Mouse (Mus musculus) CD4-positive, CD25-positive, alpha-beta regulatory T cell, adult 4 months (primary cell): ENCODE results near the gene Matn3. TPM values are rescaled to one million over a fixed set of nuclear protein-coding genes. Genes with fewer than 3 reads are reported as not detected.

Experiments
- ATAC-seq: one replicate; pipeline ENCODE4 v1.8.0; 2017
- polyA plus RNA-seq, 2 experiments: library from polyadenylated mRNA; unstranded; fragments of 100-300 nt; shearing (Covaris generic); gene quantifications; one replicate each; pipeline ENCODE4 v1.2.1; 2017

The Matn3 gene
- polyA plus RNA-seq, result not detected

DNA sequence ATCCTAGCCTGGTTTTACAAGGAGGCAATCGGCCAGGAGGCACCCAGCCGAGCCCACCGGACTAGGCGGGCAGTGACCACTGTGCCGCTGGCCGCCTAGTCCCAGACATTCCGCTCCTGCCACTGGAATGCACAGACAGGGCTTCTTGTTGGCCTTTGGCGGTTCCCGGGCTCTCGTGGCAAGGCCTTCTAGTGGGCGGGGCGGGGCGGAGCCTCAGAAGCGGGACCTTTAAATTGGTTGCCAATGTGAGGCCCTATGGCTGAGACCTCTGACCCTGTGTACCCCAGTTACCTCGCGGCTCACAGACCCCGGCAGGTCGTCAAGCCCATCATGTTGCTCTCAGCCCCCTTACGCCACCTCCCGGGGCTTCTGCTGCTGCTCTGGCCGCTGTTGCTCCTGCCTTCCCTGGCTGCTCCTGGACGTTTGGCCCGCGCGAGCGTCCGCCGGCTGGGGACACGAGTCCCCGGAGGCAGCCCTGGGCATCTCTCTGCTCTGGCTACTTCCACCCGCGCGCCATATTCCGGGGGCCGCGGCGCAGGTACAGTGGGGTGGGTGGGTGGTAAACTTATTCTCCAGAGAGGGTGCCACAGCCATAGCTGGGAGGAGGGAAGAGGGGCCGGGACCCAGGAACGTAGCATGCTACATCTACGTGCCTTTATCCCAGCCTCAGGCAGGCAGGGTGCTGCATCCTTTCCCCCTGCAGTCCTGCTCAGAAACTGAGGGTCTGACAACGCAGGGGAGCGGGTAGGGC lies at the start of gene Matn3:
Gene Matn3, plus strand, starts transcription at position 216 of the 751 bp plus-strand sequence.
- peak; percentile 78 for ATAC-seq

DNA sequence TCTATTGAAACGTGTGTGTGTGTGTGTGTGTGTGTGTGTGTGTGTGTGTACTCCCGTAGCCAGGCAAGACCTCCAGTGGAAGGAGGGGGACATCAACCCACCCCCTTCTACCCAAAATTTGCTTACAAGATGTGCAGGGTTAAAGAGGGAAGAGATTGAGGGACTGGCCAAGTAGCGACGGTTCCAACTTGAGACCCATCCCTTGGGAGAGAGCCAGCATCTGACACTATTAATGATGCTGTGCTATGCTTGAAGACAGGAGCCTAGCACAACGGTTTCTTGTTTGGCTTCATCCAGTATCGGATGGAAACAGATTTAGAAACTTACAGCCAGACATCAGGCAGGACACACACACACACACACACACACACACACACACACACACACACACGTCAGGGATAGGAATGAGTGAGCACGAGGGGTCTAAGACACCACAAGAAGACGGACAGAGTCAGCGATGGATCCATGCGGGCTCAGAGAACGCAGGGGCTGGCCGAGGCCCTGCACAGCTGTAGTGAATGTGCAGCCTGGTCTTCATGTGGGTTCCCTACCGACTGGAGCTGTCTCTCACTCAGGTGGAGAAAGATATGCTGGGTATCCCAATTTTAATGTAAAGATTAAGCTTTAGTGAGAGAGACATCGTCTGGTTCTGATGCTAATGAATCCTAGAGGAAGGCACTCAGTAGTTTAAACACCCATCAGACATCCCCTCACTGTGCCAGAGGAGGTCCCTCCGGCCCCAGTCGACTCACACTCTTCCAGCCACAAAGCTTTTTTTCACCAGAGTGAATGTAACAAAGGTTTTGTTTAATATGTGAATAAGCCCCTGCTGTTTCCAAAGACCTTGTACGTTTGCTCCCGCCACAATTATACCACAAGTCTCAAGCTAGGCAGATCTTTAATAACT lies 48.6 kb upstream of the Matn3 start:
- no peak for ATAC-seq

GRCm38 (mm10) chr12:8900107-8900698 lies 47.5 kb upstream of the Matn3 start:
- ATAC-seq, result no peak

- no peak for ATAC-seq
These were observed 46.6 kb upstream of the Matn3 start for GRCm38 (mm10) chr12:8900919-8901663.

GRCm38 (mm10) chr12:8901934-8902333 lies 45.8 kb upstream of the Matn3 start:
- ATAC-seq, result no peak

DNA sequence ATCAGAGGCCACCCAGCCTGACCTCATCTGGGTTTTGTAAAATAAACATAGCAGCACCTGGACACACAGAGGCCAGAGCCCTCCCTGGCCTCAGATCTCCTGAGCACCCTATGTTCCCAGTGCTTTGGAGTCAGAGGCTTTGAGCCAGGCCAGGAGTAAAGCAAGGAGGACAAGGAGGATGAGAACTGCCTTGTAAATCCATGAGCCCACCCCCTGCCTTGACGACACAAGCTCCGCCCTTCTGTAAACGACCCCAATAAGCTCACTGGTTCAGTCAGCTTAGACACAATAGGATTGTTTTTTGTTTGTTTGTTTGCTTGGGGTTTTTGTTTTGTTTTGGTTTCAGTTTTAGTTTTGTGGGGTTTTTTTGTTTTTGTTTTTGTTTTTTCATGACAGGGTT lies 45.2 kb upstream of the Matn3 start:
- ATAC-seq, result no peak

DNA sequence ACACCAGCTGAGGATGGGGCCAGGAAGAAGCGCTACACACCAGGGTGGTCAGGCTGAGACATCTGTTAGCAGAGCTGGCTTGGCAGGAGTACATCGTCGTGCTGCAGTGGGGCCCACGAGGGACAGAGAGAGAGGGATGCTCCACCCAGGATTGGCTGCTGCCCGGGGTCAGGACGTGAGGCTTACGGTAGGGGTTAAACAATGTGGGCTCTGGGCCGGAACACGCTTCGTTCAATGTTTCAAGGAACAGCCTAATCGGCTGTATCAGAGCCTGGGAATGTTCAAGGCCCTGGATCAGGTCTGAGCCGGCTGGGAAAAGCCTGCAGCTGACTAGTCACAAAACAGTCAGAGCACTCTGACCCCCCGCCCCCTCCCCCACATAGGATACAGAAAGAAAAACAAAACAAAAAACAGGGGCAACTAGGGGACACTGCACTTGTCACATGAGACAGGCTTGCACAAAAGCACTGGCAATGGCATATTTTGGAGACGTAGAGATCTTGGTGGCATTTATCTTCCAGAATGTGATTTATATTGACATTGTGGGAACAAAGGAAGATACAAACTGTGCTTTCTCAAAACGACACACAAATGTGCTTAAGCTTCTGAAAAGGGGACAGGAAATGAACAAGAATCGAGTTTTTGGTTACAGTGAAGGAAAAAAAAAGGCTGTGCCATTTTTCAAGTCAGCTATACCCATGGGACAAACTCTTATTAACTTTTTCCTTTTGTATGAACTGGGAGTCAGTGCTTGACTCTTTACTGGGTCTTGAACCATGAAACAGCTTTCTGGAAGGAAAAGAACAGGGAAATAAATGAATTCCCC lies 34.7 kb upstream of the Matn3 start:
- no peak for ATAC-seq

GRCm38 (mm10) chr12:8913701-8914340 lies 33.9 kb upstream of the Matn3 start:
- no peak for ATAC-seq

- no peak for ATAC-seq
These were observed 31.4 kb upstream of the Matn3 start for GRCm38 (mm10) chr12:8916378-8916777.

DNA sequence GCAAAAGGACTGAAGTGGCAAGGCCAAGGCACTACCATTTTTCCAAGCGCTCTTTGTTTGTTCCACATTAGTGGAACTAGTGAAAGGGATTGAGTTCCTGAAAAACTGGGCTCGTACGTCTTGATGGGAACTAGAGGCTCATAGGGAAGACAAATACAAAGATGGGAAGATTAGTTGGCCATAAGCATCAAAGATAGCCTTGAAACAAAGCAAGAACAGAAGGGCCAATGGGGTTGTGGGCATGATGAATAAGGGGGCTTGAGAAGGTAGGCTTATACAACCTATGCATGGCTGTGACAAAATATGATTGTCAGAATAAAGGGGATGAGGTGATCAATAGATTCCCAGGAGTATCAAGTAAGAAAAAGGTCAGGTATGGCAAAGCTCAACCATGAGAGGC lies 28.5 kb upstream of the Matn3 start:
- ATAC-seq, result no peak

- ATAC-seq, result no peak
These were observed 26.7 kb upstream of the Matn3 start for GRCm38 (mm10) chr12:8920996-8921393.

GRCm38 (mm10) chr12:8921394-8922368 lies 26.0 kb upstream of the Matn3 start, which contains the start of gene Laptm4a:
Gene Laptm4a, plus strand, starts transcription at chr12:8921664.
- ATAC-seq, result peak; percentile 94

DNA sequence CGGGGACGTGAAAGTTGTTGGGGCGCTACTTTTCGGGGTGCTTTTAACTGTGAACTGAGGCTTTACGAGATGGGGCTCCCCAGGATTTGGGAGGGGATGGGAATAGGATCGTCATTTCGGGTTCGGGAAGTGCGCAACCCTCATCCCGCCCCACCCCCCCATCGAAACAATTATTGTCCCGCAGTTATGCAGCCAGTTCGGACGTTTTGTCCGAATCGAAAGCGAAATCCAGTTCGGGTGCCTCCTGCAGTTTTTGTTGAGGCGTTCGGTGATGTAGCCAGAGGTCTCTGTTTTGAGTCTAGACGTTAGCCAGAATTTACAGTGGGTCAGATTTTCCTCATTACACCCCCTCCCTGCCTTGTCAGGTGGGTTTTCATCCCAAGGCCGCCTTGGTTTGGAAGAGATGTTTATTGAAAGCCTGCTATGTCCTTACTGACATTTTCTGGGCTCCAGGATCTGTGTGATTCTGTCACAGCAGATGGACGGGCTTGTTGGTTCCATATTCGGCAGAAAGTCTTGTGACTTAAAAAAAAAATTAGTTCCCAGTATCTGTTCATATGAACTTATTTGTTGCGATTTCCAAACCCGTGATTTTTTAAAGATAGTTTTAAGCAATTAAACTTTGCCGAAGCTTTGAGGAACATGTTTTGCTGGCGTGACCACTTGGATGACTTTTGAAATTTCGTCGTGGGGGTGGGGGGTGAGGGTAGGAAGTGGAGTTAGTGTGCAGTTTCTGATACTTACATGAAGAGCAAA lies 25.2 kb upstream of the Matn3 start:
- ATAC-seq, result no peak

DNA sequence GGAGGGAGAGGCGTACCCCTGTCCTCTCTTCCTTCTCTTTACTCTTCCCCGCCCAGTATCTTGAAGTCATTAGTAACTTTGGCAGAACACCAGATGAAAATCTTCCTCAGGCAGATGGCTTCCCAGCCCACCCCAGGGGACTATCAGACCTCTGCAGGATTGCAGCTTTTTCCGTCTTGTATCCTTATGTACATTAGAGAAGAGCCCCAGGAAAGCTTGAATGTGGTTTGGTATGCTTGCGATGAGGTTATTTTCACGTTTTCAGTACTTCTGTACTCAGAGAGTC lies 24.7 kb upstream of the Matn3 start:
- ATAC-seq, result no peak

DNA sequence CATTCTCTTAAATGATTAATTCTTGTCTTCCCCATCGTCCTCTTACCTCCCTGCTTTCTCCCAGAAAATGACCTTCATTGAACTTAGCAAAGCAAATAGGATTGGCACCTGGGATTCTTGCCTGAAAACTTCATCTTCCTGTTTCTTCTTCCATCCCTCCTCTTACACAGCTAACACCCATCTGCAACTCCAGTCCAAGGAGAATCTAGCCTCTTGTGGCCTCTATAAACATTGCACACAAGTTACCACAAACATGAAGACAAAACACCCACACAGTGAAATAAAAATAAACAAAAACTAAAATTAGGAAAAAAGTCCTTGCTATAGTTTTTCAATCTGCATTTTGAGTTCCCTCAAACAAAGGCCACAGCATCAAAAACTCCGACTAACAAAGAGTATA lies 24.1 kb upstream of the Matn3 start:
- ATAC-seq, result no peak

DNA sequence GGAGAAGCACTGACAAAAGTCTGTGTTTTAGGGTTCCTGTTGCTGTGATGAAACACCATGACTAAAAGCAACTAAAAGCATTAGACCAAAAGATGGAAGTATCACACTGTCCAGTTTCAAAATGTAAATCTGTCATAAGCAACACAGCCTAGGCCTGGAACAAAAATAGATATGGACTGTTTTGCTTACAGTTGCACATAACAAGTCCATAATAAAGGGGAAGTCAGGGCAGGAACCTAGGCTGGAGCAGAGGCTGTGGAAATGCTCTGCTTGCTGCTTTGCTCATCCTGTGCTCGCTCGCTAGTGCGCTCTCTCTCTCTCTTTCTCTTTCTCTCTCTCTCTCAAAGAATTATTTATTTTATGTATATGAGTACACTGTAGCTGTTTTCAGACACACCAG lies 20.1 kb upstream of the Matn3 start:
- ATAC-seq, result no peak

GRCm38 (mm10) chr12:8928766-8929165 lies 19.0 kb upstream of the Matn3 start:
- ATAC-seq, result no peak

DNA sequence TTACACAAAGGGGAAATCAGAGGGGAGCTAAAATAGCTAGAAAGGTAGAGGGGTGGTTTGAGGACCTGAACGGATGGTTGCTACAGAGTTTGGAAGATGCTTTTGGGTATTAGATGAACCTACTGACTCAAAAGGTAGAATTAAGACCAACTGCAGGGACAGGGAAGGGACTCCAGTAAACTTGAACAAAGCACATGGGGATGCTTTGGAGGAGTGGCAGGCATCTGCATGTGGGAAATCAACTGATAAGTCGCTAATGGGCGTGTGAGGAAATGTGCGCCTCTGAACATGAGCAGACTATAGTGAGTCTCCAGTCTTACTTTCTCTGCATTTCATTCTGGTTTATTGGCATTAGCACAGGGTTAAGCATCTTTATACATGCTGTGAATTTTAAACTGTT lies 16.6 kb upstream of the Matn3 start:
- no peak for ATAC-seq

DNA sequence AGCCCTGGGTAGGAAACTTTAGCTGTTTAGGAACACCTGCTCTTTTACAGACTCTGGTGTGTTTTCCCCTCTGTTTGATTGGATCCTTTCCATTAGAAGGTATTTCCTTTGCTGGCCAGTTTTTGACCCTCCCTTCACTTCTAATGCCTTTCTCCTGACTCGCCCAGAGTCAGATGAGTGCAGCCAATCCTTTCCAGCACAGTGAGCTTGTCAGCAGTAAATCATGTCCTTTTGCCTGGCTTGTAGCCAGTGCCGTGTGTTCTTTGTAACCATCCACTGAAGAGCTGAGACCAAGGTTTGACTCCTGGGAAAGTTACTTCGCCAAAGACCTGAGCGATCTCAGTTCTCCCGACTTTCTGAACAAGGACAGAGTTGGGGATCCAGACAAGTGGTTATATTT lies 12.4 kb upstream of the Matn3 start:
- ATAC-seq, result no peak
